Mouse (Mus musculus) ES-Bruce4 (cell line): ENCODE results near the gene Dst.

Experiments used
- CTCF ChIP-seq: IDR thresholded peaks from one replicate; pipeline ENCODE4 v1.8.1; 2011; ENCODE audit warnings: low read depth, low read length
- EP300 ChIP-seq: IDR thresholded peaks from 2 replicates; pipeline ENCODE4 v1.6.1; 2011; ENCODE audit warnings: low read depth, low read length; ENCODE audit not compliant: insufficient read depth
- POLR2A ChIP-seq: IDR thresholded peaks from one replicate; pipeline ENCODE4 v1.8.1; 2011; ENCODE audit warnings: low read length; ENCODE audit not compliant: insufficient read depth

- no peak for TF ChIP-seq CTCF
- no peak for TF ChIP-seq EP300
- no peak for TF ChIP-seq POLR2A
These were observed at the start of gene Dst for GRCm38 (mm10) chr1:33908191-33908962.
